Mouse (Mus musculus) G1E (cell line): ENCODE measurements at regions not wholly inside any gene's neighbourhood (a gene's known extent, or its start where the extent isn't known, plus 50 kb on each side); places are given as distances from the start of the nearest gene placed in this dataset.

ENCODE experiments used
- ATAC-seq: 2 replicates; pipeline ENCODE4 v1.8.0; 2016; ENCODE audit warnings: mild to moderate bottlenecking; ENCODE audit not compliant: insufficient number of reproducible peaks, poor library complexity, low FRiP score, severe bottlenecking; ENCODE audit errors: extremely low read depth
- DNase-seq: peaks from one replicate; pipeline ENCODE4 v3.0.0; 2012; ENCODE audit warnings: low spot score
- H3K27me3 ChIP-seq: 2 replicates; pipeline ENCODE4 v1.6.1; 2012; ENCODE audit warnings: mild to moderate bottlenecking, low read length, inconsistent platforms; ENCODE audit not compliant: insufficient read depth
- H3K36me3 ChIP-seq: replicated peaks from 2 replicates; pipeline ENCODE3; 2012; ENCODE audit warnings: mild to moderate bottlenecking, inconsistent platforms
- H3K4me1 ChIP-seq: 2 replicates; pipeline ENCODE4 v1.6.1; 2012; ENCODE audit warnings: low read depth, low read length, inconsistent platforms, mixed read lengths; ENCODE audit not compliant: insufficient read depth
- H3K4me3 ChIP-seq: 2 replicates; pipeline ENCODE4 v1.5.1; 2012; ENCODE audit warnings: low read depth, mild to moderate bottlenecking, inconsistent platforms, low read length, moderate library complexity, mixed read lengths
- H3K9me3 ChIP-seq: replicated peaks from 2 replicates; pipeline ENCODE4 v1.6.1; 2012; ENCODE audit warnings: inconsistent platforms
- CTCF ChIP-seq: IDR thresholded peaks from 2 replicates; pipeline ENCODE4 v1.5.1; 2012; ENCODE audit warnings: low read depth, low read length, inconsistent platforms, mixed read lengths
- GATA1 ChIP-seq: IDR thresholded peaks from 2 replicates; pipeline ENCODE4 v1.6.1; 2012; ENCODE audit warnings: borderline replicate concordance, low read length, inconsistent platforms, mixed read lengths
- GATA2 ChIP-seq: IDR thresholded peaks from 2 replicates; pipeline ENCODE4 v1.6.1; 2012; ENCODE audit warnings: low read depth, low read length, inconsistent platforms, borderline replicate concordance
- POLR2AphosphoS5 ChIP-seq: IDR thresholded peaks from 2 replicates; pipeline ENCODE4 v1.6.1; 2012; ENCODE audit warnings: low read depth, low read length, inconsistent platforms; ENCODE audit not compliant: insufficient replicate concordance
- TAL1 ChIP-seq: conservative IDR thresholded peaks from 2 replicates; pipeline ENCODE4 v1.6.1; 2012; ENCODE audit warnings: low read depth, low read length, inconsistent platforms, mixed read lengths

DNA sequence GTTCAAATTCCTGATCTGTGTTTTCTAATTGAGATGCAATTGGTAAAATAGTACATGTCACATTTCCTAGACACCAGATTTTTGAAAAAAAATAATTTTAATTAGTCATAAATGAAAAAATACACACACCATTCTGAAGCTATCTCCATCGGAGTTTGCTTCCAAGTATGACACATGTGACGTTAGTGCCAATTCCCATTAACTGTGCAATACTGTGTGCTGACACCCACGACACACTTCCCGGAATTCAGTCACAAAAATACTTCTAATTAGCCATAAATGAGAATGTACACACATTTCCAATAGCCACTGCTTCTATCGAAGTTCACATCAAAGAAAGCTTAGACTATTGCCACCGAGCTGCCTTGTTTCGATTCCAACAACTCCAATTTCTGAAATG, 258.5 kb upstream of the G2e3 start:
- no peaks in the 10 kb centered on the region for H3K4me1 ChIP-seq
- H3K9me3 ChIP-seq: peaks cover 8% of the 10 kb centered on the region
- no peak for DNase-seq
- no peak overlapping the region for H3K4me3 ChIP-seq
- TF ChIP-seq GATA2: no peak
- TF ChIP-seq GATA1: no peak
- no peak for TF ChIP-seq CTCF
- TF ChIP-seq TAL1: no peak
- TF ChIP-seq POLR2AphosphoS5: no peak
- H3K36me3 ChIP-seq: no peaks in the 10 kb centered on the region
- no peak for ATAC-seq
- no peaks in the 10 kb centered on the region for H3K27me3 ChIP-seq

DNA sequence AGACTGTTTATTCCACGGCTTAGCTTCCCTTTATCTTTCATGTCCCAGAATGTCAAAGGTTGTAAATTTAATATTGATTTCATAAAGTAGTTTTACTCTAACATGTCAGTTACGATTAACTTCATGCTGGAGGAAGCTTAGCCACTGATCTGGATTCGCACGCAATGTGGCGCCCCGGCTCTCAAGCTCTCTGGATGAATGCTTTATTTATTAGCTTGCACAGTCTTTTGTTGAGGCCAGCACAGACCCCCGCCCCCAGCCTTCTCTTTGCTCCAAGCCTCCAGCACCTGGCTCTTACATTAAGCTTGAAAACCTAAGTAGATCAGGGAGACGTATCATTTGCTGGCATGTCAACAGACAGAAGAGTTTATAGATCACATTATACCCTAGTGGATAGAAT, 266.1 kb upstream of the G2e3 start:
- no peaks in the 10 kb centered on the region for H3K4me1 ChIP-seq
- peaks cover 15% of the 10 kb centered on the region for H3K9me3 ChIP-seq
- no peak for DNase-seq
- TF ChIP-seq TAL1 (no peak), CTCF (no peak), GATA1 (no peak), GATA2 (no peak), POLR2AphosphoS5 (no peak)
- no peak overlapping the region for H3K4me3 ChIP-seq
- ATAC-seq: no peak
- no peaks in the 10 kb centered on the region for H3K36me3 ChIP-seq
- no peaks in the 10 kb centered on the region for H3K27me3 ChIP-seq

DNA sequence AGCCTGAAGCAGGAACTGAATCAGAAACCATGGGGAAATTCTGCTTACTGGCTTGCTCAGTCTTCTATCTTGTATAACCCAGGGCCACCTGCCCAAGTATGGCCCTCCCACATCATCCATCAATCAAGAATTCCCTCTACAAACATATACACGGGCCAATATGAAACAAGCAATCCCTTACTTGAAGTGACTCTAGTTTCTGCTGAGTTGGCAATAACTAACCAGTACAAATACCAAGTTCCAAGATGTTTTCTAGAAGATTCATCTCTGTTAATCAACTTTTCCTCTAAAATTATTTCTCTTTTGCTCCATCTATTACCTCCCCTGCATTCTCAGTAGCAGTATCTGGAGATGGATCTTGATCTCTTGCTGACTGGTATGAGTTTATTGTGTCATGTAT, 274.4 kb upstream of the G2e3 start:
- peaks cover 3% of the 10 kb centered on the region for H3K9me3 ChIP-seq
- H3K4me3 ChIP-seq: no peak overlapping the region
- TF ChIP-seq GATA1: no peak
- no peak for TF ChIP-seq POLR2AphosphoS5
- no peak for TF ChIP-seq TAL1
- no peak for TF ChIP-seq CTCF
- TF ChIP-seq GATA2: no peak
- H3K27me3 ChIP-seq: no peaks in the 10 kb centered on the region
- DNase-seq: no peak
- H3K36me3 ChIP-seq: no peaks in the 10 kb centered on the region
- H3K4me1 ChIP-seq: no peaks in the 10 kb centered on the region
- ATAC-seq: no peak

DNA sequence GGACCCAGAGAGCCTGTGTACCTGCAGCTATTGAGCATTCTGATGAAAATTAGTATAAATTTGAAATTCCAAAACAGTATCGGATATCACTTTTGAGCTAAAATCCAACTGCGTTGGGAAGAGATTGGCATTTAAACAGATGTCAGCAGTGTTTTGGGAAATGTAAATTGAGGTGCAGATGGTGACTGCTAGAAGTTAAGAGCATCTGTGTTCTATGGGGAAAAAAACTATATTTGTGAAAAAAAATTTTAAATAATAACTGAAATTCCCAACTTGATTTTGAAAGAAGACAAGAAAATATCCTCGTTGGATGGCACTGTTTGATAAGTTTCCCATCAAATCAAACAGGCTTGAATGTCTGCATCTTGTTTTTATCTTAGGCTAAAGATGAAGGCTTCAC, 286.9 kb upstream of the G2e3 start:
- Histone ChIP-seq H3K27me3 (no peaks in the 10 kb centered on the region), H3K36me3 (no peaks in the 10 kb centered on the region), H3K4me3 (no peak overlapping the region), H3K4me1 (no peaks in the 10 kb centered on the region), H3K9me3 (peaks cover 12% of the 10 kb centered on the region)
- no peak for DNase-seq
- no peak for ATAC-seq
- TF ChIP-seq GATA1 (no peak), GATA2 (no peak), TAL1 (no peak), POLR2AphosphoS5 (no peak), CTCF (no peak)

DNA sequence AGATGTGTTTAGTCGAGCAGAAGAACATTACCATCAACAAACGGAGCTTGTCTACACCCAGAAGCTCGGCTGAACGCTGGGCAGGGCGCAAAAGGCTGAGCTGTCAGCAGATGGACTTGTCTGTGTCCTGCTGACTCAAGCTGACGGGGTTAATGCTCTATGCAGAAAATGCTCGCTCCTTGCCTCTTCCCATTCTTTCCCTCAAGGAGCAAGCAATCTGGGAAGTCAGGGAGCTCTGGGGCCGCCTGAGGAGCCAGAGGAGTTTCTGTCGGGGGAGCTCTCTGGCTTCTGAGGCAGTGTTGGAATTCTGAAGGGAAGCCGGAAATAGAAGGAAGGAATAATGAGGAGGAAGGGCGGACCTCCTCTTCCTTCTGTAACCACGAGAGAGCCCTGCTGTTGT, 289.3 kb upstream of the G2e3 start:
- Histone ChIP-seq H3K9me3 (peaks cover 12% of the 10 kb centered on the region), H3K4me3 (no peak overlapping the region), H3K4me1 (no peaks in the 10 kb centered on the region), H3K36me3 (no peaks in the 10 kb centered on the region), H3K27me3 (no peaks in the 10 kb centered on the region)
- DNase-seq: no peak
- TF ChIP-seq CTCF (no peak), TAL1 (no peak), POLR2AphosphoS5 (no peak), GATA2 (no peak)
- no peak for ATAC-seq

DNA sequence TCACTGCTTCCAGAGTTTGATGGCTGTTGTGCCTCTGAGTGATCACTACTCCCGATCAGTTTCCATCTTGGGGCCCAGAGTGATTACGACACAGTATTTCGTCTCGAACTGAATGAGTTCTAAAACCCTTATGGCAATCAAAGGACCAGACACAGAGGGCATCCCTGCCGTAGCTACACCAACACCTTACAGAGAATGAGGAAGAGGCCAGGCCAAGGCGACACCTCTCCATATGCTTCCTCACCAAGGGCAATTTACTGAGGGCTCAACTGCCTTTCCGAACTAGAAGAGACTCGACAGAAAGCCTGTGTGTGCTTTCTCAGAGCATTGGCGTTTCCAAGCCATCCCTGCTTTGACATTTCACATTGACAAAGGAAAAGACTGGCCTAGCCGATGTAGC, 289.8 kb upstream of the G2e3 start:
- DNase-seq (no peak), ATAC-seq (no peak)
- H3K36me3 ChIP-seq: no peaks in the 10 kb centered on the region
- H3K27me3 ChIP-seq: no peaks in the 10 kb centered on the region
- TF ChIP-seq GATA2 (no peak), GATA1 (no peak), POLR2AphosphoS5 (no peak), TAL1 (no peak), CTCF (no peak)
- no peaks in the 10 kb centered on the region for H3K4me1 ChIP-seq
- H3K9me3 ChIP-seq: peaks cover 12% of the 10 kb centered on the region
- no peak overlapping the region for H3K4me3 ChIP-seq

DNA sequence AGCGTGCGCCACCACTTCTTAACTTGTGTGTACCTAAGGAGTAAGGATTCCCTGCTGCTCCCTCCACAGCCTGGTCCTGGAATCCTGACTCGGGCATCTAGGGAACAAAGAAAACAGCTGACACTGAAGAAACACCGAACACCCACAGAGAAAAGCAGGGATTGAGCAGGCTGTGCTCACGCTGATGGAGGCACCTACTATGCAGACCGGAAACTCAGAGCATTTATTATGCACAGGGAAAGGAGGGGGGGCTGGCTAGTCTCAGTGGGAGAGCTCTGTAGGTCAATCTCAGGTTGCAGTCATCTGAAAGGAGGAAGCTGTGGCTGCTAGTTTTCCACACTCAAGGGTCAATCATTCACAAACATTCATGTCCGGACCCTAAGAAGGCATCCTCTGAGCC, 300.7 kb upstream of the G2e3 start:
- peaks cover 18% of the 10 kb centered on the region for H3K9me3 ChIP-seq
- no peak overlapping the region for H3K4me3 ChIP-seq
- no peaks in the 10 kb centered on the region for H3K4me1 ChIP-seq
- H3K36me3 ChIP-seq: no peaks in the 10 kb centered on the region
- ATAC-seq (no peak), DNase-seq (no peak)
- no peaks in the 10 kb centered on the region for H3K27me3 ChIP-seq
- TF ChIP-seq TAL1 (no peak), POLR2AphosphoS5 (no peak), GATA1 (no peak), GATA2 (no peak), CTCF (no peak)
